12 mouse cellular contexts compared by ENCODE assay signal in the genomic region with DNA sequence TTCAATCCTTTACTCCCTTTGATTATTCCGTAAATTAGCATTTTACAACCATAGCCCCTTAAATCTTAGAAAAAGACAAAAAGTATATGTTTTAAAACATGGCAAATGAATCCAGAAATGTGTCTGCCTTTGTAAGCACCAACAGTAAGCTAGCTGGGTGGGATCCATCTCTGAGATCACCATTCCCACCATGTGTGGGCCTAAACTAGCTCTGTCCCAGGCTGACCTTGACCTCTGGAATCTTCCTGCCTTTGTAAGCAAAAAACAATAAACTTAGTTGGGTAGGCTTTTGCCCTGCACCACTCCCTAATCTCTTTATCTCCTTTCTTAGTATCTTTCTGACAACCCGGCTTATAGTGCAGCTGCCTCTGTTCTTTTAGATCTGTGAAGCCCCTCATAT.
"Had no signal": no experiment of that assay in that cellular context is flagged by ENCODE, and none has a peak within 500 bp of the region (broad histone marks: within the 10 kb centered on the region; RNA-seq: fewer than 3 reads in every experiment).

No protein-coding gene starts in this region.

- DNase-seq: lung, adult 18-20 months; lung, embryonic 14.5 days; lung, postnatal 10 days; lung, postnatal 4 days; midbrain, embryonic 14.5 days; retina, postnatal 1 day; right cerebral cortex, adult 18-20 months; right cerebral cortex, postnatal 25 days; right cerebral cortex, postnatal 4 days; spleen, adult 18-20 months; thymus, adult 2 months; thymus, postnatal 36 days had no signal
